Mouse (Mus musculus): ENCODE measurements around the gene Gm20518.

DNA sequence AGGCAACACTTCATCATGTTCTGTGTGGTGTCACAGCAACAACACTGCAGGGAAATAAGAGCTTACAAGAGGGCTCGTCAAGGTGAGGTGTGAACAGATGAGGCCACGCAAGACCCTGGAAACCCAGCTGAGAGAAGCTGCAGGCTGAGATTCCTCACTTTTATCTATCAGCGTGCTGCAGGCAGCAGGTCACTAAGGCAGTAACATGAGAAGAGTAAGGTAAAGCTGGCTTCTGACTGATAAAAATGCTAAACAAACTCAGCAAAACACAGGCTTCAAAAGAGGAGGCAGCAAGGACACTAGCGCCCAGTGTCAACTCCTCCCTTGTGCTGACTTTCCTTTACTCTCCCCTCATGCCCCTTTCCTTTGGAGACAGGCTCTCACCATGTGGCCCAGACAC is 18.5 kb downstream of the Gm20518 start:
- TF ChIP-seq CTCF (IDR thresholded peaks at IDR 0.05; ENCODE audit: low read depth), result no peak
- TF ChIP-seq EP300 (IDR thresholded peaks at IDR 0.05; ENCODE audit: low read depth), result peak; percentile 55; the same call in 1 of the 2 replicates

Measured in liver, embryonic 14.5 days (tissue).